Mouse (Mus musculus) liver, adult 2 months (tissue): Measurements from ENCODE around the gene Dmwd. TPM values are rescaled to one million over a fixed set of nuclear protein-coding genes. Genes with fewer than 3 reads are reported as not detected.

Source experiments
- DNase-seq: peaks from one replicate; pipeline ENCODE4 v3.0.0-alpha.2; 2011; ENCODE audit warnings: low read depth, low spot score; ENCODE audit errors: extremely low read depth
- H3K27ac ChIP-seq: fragments of 200-500 bp; replicated peaks from 2 replicates; pipeline ENCODE4 v1.5.1; 2012; ENCODE audit warnings: low read depth, mild to moderate bottlenecking, control low read depth, inconsistent platforms, low read length; ENCODE audit not compliant: insufficient read depth
- H3K27me3 ChIP-seq: fragments of 200-500 bp; 2 replicates; pipeline ENCODE4 v1.6.1; 2012; ENCODE audit warnings: mild to moderate bottlenecking, moderate library complexity, low read length, inconsistent platforms; ENCODE audit not compliant: control insufficient read depth, insufficient read depth
- H3K36me3 ChIP-seq: fragments of 200-500 bp; 2 replicates; pipeline ENCODE4 v1.6.1; 2012; ENCODE audit warnings: low read length, inconsistent platforms; ENCODE audit not compliant: control insufficient read depth, insufficient read depth
- H3K4me1 ChIP-seq: fragments of 200-500 bp; 2 replicates; pipeline ENCODE4 v1.6.1; 2011; ENCODE audit warnings: low read length; ENCODE audit not compliant: control insufficient read depth, insufficient read depth
- H3K4me3 ChIP-seq: fragments of 200-500 bp; 2 replicates; pipeline ENCODE4 v1.5.1; 2011; ENCODE audit warnings: low read depth, mild to moderate bottlenecking, control low read depth, low read length, moderate library complexity; ENCODE audit not compliant: insufficient read depth
- H3K79me2 ChIP-seq: fragments of 200-500 bp; 2 replicates; pipeline ENCODE4 v1.6.1; 2012; ENCODE audit warnings: inconsistent platforms, mild to moderate bottlenecking, low read length, moderate library complexity; ENCODE audit not compliant: control insufficient read depth, insufficient read depth
- H3K9ac ChIP-seq: fragments of 200-500 bp; 2 replicates; pipeline ENCODE4 v1.6.1; 2012; ENCODE audit warnings: low read depth, mild to moderate bottlenecking, control low read depth, inconsistent platforms, low read length
- CTCF ChIP-seq: fragments of 200-500 bp; IDR thresholded peaks from 2 replicates; pipeline ENCODE4 v1.5.1; 2011; ENCODE audit warnings: low read depth, low read length, control low read depth
- POLR2A ChIP-seq: fragments of 200-500 bp; IDR thresholded peaks from 2 replicates; pipeline ENCODE4 v1.6.1; 2011; ENCODE audit warnings: low read length, control low read depth; ENCODE audit not compliant: insufficient read depth; ENCODE audit errors: extremely low read depth
- WGBS: fragments of 180-500 bp; shearing (Covaris S2); methylation state at CpG from one replicate; pipeline ENCODE4 v1.1.7; 2018; 5-methylcytosine and 5-hydroxymethylcytosine counted together
- polyA plus RNA-seq: library from polyadenylated mRNA; depleted of rRNA; stranded (reverse); fragments of >200 nt; gene quantifications from 2 replicates; pipeline ENCODE4 v1.2.3, GENCODE M21; 2012
- total RNA-seq: library from RNA; depleted of rRNA; stranded (reverse); fragments of >200 nt; gene quantifications from 2 replicates; pipeline ENCODE4 v1.2.3, GENCODE M21; 2014

Gene Dmwd
- total and polyA plus RNA-seq, 2 experiments: 4.5 to 35.7 TPM

GRCm38 (mm10) chr7:19046286-19047069 is 29.5 kb upstream of the Dmwd start:
- no peak for TF ChIP-seq POLR2A
- TF ChIP-seq CTCF: no peak
- WGBS: 93% methylated on average over 11 of the region's 11 CpGs
- DNase-seq: no peak

GRCm38 (mm10) chr7:19048006-19048527 is 28.0 kb upstream of the Dmwd start:
- Histone ChIP-seq H3K4me1 (no peaks in the 10 kb centered on the region), H3K27me3 (no peaks in the 10 kb centered on the region), H3K36me3 (peaks cover 23% of the 10 kb centered on the region; the same call in 1 of the 2 replicates), H3K9ac (no peak overlapping the region), H3K27ac (no peak overlapping the region), H3K4me3 (no peak overlapping the region), H3K79me2 (no peaks in the 10 kb centered on the region)
- WGBS: 85% methylated on average over 14 of the region's 14 CpGs
- TF ChIP-seq CTCF (no peak), POLR2A (no peak)
- no peak for DNase-seq

More at GRCm38 (mm10) chr7:19046286-19047069, 29.5 kb upstream of the Dmwd start:
- peaks cover 31% of the 10 kb centered on the region; the same call in 1 of the 2 replicates for H3K36me3 ChIP-seq
- no peaks in the 10 kb centered on the region for H3K27me3 ChIP-seq
- no peak overlapping the region for H3K9ac ChIP-seq
- no peak overlapping the region for H3K27ac ChIP-seq
- no peak overlapping the region for H3K4me3 ChIP-seq
- H3K4me1 ChIP-seq: no peaks in the 10 kb centered on the region
- H3K79me2 ChIP-seq: no peaks in the 10 kb centered on the region

GRCm38 (mm10) chr7:19049252-19049651 is 26.8 kb upstream of the Dmwd start:
- H3K27ac ChIP-seq: no peak overlapping the region
- no peak for DNase-seq
- no peak overlapping the region for H3K4me3 ChIP-seq
- WGBS: 94% methylated on average over 5 of the region's 5 CpGs
- H3K36me3 ChIP-seq: peaks cover 14% of the 10 kb centered on the region; the same call in 1 of the 2 replicates
- H3K79me2 ChIP-seq: no peaks in the 10 kb centered on the region
- no peak overlapping the region for H3K9ac ChIP-seq
- TF ChIP-seq CTCF (no peak), POLR2A (no peak)
- no peaks in the 10 kb centered on the region for H3K4me1 ChIP-seq
- H3K27me3 ChIP-seq: no peaks in the 10 kb centered on the region

- no peak overlapping the region for H3K4me3 ChIP-seq
- TF ChIP-seq POLR2A (no peak), CTCF (no peak)
- H3K4me1 ChIP-seq: no peaks in the 10 kb centered on the region
- WGBS: 83% methylated on average over 8 of the region's 8 CpGs
- H3K9ac ChIP-seq: no peak overlapping the region
- no peak overlapping the region for H3K27ac ChIP-seq
- DNase-seq: no peak
- H3K27me3 ChIP-seq: no peaks in the 10 kb centered on the region
- no peaks in the 10 kb centered on the region for H3K79me2 ChIP-seq
- peaks cover 14% of the 10 kb centered on the region; the same call in 1 of the 2 replicates for H3K36me3 ChIP-seq
These were observed 25.9 kb upstream of the Dmwd start for GRCm38 (mm10) chr7:19050172-19050571.

GRCm38 (mm10) chr7:19051161-19051560 is 24.9 kb upstream of the Dmwd start:
- TF ChIP-seq POLR2A (no peak), CTCF (no peak)
- Histone ChIP-seq H3K36me3 (peaks cover 14% of the 10 kb centered on the region; the same call in 1 of the 2 replicates), H3K9ac (no peak overlapping the region), H3K4me3 (no peak overlapping the region), H3K4me1 (no peaks in the 10 kb centered on the region), H3K79me2 (no peaks in the 10 kb centered on the region), H3K27ac (no peak overlapping the region), H3K27me3 (no peaks in the 10 kb centered on the region)
- 60% methylated on average over 4 of the region's 4 CpGs for WGBS
- DNase-seq: no peak

- WGBS: 93% methylated on average over 15 of the region's 15 CpGs
- H3K27me3 ChIP-seq: no peaks in the 10 kb centered on the region
These were observed 23.5 kb upstream of the Dmwd start for GRCm38 (mm10) chr7:19052345-19053135.

More at GRCm38 (mm10) chr7:19052345-19053135, 23.5 kb upstream of the Dmwd start:
- Histone ChIP-seq H3K4me1 (no peaks in the 10 kb centered on the region), H3K36me3 (peaks cover 14% of the 10 kb centered on the region; the same call in 1 of the 2 replicates), H3K9ac (no peak overlapping the region), H3K4me3 (no peak overlapping the region), H3K27ac (no peak overlapping the region), H3K79me2 (no peaks in the 10 kb centered on the region)
- TF ChIP-seq CTCF: no peak
- TF ChIP-seq POLR2A: no peak
- DNase-seq: no peak
